Mouse (Mus musculus) thymus, postnatal 25 days (tissue): Measurements from ENCODE around the gene Tmem95.

ENCODE experiments used
- DNase-seq: peaks from one replicate; pipeline ENCODE4 v3.0.0; 2022

Tmem95 gene

DNA sequence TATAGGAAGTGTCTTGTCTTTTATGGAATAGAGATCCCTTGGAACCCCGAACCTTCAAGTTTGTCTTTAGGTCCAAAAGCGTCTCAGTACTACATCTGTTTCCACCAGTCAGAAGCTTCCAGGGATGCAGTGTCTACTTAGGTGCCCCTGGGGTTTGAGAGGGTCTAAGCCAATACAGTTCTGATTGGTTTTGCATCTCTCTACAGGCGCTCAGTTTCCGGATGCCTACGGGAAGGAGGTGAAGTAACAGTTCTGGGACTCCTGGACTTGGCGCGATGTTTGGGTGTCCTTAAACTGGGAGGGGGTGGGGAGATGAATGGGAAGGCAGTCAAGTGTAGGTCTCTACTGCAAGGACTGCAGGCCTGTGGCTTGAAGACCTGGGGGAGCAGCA lies 39.1 kb downstream of the Tmem95 start:
- no peak for DNase-seq

DNA sequence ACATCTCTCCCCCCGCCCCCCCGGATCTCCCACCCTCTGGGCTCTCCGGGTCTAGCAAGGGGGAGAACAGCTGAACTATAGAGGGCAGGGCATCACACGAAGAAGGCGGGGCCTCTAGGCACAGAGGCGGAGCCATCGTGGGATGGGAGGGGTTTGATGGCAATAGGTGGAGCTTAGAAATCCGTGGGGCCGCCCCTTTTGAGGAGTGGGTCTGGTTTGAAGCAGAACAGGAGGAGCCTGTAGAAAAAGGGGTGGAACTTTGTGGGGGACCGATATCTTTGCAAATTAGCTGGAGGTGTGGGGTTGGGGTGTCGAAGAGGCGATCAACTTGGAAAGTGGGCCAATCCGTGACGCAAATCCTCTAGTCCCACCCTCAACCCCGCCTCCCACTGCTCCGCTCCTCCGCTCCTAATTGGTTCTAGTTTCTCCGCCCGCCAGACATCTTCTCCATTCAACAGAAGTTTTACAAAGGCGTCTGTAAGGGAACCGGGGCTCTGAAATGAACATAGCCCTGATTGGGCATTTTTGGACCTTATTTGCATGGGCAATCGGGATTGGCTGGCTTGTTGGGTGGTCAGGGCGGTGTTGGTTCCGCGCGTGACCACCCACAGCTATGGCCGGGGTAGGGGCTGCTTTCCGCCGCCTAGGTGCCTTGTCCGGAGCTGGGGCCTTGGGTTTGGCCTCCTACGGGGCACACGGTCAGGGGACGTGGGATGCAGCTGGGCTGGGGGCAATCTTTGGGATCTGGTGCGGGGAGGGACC lies 39.7 kb downstream of the Tmem95 start, which contains the start of gene Tmem256:
Gene Tmem256 (plus strand): TSS at position 563 of the 762 bp plus-strand sequence.
- DNase-seq = peak; percentile 91

DNA sequence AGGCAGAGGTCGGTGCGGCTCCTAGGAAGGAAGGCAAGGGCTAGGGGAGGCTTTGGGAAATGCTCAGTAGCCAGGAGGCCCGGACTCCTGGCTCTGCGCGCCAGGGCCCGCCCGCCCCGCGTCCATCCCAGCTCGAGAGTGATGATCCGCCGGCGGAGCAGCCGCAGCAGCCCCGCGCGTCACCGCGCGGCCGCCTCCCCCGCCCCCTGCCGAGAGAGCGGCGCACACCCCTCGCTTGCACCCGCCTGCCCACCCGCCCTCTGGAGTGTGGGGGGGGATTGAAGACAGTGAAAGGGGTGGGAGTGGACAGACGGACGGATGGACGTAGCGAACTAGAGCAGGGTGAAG lies 40.2 kb downstream of the Tmem95 start, which contains the start of gene Nlgn2:
Gene Nlgn2 (minus strand): TSS at position 181 of the 348 bp plus-strand sequence.
- no peak for DNase-seq

DNA sequence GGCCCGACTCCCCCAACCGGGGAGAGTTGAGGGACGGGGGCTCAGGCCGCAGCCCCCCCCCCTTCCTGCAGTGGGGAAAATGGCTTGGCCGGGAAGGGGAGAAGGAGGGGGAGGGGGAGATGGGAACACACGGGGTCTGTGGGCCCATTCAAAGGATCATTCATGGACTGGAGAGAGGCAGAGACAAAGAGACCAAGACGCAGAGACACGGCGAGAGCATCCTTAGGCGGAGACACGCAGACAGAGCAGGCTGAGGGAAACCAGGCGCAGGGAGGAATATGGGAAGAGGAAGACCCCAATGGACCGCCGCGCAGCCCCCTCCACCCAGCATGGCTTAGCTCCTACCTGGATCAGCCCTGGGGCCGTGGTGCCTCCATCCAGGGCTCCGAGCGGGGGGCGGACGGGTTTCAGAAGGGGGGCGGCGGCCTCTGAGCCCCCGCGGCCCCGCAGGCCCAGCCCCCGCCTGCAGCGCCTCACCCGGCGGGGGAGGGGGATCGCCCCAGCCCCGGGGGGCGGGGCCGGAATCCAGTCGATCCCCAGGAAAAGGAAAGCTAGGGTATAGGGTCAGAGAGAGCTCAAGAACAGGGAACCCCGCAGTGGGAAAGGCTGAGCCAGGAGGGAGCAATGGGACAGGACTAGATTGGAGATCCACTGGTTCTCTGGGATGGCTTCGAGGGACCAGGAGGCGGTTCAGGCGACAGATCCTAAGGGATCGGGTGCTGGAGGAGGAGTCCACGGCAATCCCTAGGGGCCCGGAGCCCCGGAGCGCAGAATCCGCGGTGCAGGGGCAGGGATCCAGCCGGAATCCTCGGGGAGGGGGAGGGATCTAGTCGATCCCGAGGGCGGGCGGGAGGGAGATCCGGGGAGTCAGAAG lies 40.9 kb downstream of the Tmem95 start:
- no peak for DNase-seq

DNA sequence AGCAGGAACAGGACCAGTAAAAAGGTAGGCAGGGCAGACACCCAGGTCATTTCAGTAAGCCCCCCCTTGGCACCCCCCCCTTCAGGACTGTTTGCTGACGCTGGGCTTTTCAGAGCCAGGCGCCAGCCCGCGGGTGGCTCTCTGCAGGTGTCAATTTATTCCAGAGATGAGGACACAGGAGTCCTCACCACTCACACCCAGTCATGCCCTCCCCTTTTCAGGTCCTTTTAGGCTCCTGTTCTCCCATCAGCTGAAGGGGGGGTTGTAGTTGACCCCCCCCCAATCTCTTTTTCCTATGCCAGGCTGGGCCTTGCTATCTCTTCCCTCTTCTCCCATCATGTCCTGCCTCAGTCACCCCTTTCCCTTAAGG lies 41.9 kb downstream of the Tmem95 start:
- DNase-seq = no peak

DNA sequence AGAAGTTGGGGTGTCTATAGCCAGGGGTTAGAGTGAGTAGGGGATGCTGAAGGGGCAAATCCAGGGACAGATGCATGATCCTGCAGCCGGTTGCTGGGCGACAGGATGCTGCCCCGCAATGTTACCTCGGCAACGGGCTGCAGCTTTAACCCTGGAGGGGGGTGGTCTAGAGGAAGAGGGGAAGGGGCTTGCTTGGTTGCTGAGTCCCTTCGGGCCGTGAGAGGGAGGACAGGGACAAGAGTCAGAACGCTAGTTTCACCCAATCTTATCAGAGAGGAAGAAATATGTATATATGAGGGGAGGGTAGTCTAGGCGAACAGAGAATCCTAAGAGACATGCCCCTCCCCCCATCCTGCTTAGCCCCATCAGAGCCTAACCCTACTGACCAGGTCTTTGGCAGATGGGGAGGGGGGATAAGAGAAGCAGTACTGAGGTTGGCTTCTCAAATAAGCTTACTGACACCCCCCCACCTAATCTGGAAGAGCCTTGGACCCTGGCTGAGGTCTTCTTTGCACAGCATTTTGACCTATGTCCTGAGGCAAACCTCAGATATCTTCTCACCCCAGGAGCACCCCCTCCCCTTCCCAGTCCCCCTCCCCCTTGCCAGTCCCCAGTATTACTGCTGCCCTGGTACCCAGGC lies 42.4 kb downstream of the Tmem95 start:
- DNase-seq = no peak

DNA sequence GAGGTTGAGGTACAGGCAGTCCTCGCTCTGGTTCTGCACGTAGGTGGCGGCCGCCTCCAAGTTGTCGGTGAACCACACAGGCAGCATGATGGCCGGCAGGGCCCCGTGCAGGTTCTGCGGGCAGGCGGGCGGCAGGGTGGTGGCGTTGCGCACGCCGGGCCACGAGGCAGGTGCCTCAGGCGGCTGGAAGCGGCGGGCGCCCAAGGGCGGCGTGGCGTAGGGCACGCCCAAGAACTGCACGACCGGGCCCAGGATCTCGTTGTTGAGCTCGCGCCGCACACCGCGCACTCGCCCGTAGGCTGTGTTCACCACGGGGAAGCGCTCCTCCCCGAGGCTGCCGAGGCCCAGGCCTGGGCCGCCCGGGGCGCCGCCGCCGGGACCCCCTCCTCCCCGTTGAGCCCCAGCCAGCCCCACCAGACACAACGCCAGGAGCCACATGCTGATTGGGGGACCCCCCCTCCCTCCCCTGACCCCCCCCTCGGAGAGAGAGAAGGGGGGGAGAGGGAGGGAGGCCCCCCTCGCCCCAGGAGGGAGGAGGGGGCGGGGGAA lies 43.7 kb downstream of the Tmem95 start:
- DNase-seq = peak; percentile 68

DNA sequence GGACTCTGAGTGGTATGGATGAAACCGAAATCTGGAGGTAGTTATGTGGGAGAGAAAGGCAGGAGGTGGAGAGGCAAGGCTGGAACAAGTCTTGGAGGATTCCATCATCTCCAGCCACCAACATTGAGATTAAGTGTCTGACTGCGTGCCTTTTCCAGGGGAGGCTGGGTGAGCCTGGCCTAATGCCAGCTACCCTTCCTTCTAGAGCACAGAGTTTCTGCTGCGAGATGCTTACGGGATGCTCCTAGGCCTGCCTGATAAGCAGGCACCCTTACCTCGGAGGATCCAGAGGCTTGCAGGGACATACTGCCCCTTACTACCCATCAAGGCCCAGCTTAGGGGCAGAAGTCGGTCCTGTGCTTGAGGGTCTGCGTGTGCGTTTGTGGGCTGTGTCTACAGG lies 44.3 kb downstream of the Tmem95 start:
- DNase-seq = no peak

DNA sequence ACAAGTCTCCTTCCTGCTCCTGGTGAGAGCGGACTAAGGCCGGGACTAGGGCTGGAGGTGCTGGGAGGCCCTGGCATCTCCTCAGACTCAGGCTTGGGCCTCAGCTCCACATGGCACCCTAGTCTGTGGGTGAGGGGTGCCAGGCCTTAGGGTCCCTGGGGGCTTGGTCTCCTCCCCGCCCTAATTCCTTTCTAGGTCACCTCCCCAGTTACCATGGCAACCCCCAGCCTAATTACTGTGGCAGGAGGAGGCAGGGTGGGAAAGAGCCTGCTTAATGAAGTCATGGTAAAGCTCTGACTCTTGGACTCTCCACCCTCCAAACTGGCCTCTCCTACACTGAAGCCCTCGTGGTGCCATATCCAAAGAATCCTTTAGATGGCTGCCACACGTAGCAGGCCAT lies 49.0 kb downstream of the Tmem95 start:
- no peak for DNase-seq
